Mouse (Mus musculus): ENCODE data around the gene Cnga1. TPM values are rescaled to one million over a fixed set of nuclear protein-coding genes. Genes with fewer than 3 reads are reported as not detected.
"Not testable (repeated sequence)": the region's sequence is repeated elsewhere in the genome, so short reads cannot be mapped to it uniquely, and the experiment has no call there.

Gene Cnga1
- polyA plus RNA-seq, 1 experiment from 2014 or later, result not detected

DNA sequence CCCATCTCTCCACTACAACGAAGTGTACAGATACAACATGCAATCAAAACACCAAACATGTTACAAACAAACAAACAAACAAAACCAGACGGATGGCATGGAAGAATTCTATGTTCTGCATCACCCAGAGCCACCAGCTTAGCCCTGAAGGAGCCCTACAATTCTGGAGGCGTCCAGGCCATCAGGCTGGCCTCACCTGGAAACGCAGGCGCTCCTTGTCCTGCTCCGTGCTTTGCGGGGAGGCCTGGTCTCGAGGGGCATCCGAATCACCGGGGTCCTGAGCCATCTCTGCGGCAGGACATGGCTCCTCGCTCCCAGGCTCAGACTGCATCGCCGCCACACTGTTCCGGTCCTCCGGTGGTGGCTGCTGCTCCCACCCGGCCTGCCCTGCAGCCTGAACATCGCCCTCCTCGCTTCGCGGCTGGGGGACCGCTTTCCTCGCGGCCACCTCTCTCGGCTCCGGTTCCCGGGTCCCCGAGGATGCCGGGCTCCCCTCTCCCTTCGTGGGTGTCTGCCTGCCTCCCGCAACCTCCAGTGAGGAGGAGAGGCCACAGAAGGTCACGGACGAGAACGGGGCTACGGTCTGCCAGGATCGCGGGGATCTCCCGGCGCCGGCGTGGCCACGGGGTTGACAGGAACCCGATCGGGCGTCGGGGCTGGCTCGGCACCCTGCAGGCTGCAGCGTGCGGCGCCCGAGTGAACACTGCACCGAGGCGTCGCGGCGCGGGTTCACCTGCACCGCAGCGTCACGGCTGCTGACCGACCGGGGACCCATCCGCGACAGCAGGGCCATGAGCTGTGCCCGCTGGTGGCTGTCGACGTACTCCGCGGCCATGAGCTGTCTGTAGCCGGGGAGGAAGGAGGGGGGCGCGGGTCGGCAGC, 63.7 kb downstream of the Cnga1 start:
- not testable (repeated sequence) for H3K27ac ChIP-seq (ENCODE audit: low read depth, low read length); H3K27me3 ChIP-seq (ENCODE audit: control insufficient read depth, insufficient read depth, low read length); H3K36me3 ChIP-seq (ENCODE audit: control insufficient read depth, insufficient read depth, low read length); H3K4me1 ChIP-seq (replicated peaks; ENCODE audit: control insufficient read depth, insufficient read depth, low read length); H3K9me3 ChIP-seq (ENCODE audit: control insufficient read depth, low read length)
- Histone ChIP-seq H3K9ac (ENCODE audit: low read depth, low read length) (peak overlapping the region; percentile 37), H3K4me2 (replicated peaks; ENCODE audit: low read depth, low read length) (peak overlapping the region; percentile 83), H3K4me3 (ENCODE audit: low read depth, low read length) (peak overlapping the region; percentile 40)
- ATAC-seq (ENCODE audit: low FRiP score) (peak; percentile 80), DNase-seq (ENCODE audit: low spot score) (peak; percentile 58)
- 5% methylated on average over 51 of the region's 73 CpGs for WGBS

DNA sequence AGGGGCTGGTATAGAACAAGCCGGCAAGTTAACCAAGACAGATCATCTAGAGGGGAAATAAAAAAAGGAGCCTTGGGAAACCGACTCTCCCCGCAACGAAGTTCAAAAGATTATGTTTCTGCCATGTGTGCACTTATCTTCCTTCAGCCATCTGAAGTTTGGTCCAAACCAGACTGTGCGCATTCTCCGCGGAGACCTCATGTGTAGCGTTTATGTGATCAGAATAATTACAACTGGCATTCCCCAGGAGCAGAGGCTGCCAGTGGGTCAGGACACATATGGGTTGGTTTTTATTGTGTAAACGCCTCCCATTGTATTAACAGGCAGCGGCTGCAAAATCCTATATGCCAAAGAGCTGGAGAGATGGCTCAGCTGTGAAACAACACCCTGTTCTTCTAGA, 64.5 kb downstream of the Cnga1 start:
- H3K27me3 ChIP-seq (ENCODE audit: control insufficient read depth, insufficient read depth, low read length); H3K9ac ChIP-seq (ENCODE audit: low read depth, low read length); H3K36me3 ChIP-seq (ENCODE audit: control insufficient read depth, insufficient read depth, low read length); H3K27ac ChIP-seq (ENCODE audit: low read depth, low read length); H3K9me3 ChIP-seq (ENCODE audit: control insufficient read depth, low read length); H3K4me1 ChIP-seq (replicated peaks; ENCODE audit: control insufficient read depth, insufficient read depth, low read length); H3K4me3 ChIP-seq (ENCODE audit: low read depth, low read length); H3K4me2 ChIP-seq (replicated peaks; ENCODE audit: low read depth, low read length): not testable (repeated sequence)
- ATAC-seq (ENCODE audit: low FRiP score) (peak; percentile 69), DNase-seq (ENCODE audit: low spot score) (peak; percentile 47)
- WGBS, result 47% methylated on average over 10 of the region's 10 CpGs

DNA sequence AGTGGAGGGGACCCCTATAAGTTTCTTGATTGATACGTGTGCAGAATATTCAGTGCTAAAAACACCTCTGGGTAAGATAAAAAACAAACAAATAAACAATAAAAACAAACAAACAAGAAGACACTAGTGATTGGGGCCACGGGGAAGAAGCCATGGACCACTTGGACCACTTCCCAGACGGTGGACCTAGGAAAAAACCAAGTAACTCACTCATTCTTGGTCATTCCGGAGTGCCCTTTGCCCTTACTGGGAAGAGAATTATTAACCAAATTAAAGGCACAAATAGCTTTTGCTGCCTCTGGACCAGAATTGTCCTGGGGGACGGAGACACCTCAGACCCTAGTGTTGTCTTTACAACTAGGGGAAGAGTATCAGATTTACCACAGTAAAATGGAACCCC, 78.5 kb downstream of the Cnga1 start:
- Histone ChIP-seq H3K9ac (ENCODE audit: low read depth, low read length) (no peak overlapping the region), H3K36me3 (ENCODE audit: control insufficient read depth, insufficient read depth, low read length) (no peaks in the 10 kb centered on the region), H3K27ac (ENCODE audit: low read depth, low read length) (no peak overlapping the region), H3K4me3 (ENCODE audit: low read depth, low read length) (no peak overlapping the region), H3K4me1 (replicated peaks; ENCODE audit: control insufficient read depth, insufficient read depth, low read length) (no peaks in the 10 kb centered on the region), H3K9me3 (ENCODE audit: control insufficient read depth, low read length) (no peaks in the 10 kb centered on the region), H3K27me3 (ENCODE audit: control insufficient read depth, insufficient read depth, low read length) (no peaks in the 10 kb centered on the region), H3K4me2 (replicated peaks; ENCODE audit: low read depth, low read length) (no peak overlapping the region)
- 88% methylated on average over 5 of the region's 5 CpGs for WGBS
- no peak for ATAC-seq (ENCODE audit: low FRiP score)
- no peak for DNase-seq (ENCODE audit: low spot score)

DNA sequence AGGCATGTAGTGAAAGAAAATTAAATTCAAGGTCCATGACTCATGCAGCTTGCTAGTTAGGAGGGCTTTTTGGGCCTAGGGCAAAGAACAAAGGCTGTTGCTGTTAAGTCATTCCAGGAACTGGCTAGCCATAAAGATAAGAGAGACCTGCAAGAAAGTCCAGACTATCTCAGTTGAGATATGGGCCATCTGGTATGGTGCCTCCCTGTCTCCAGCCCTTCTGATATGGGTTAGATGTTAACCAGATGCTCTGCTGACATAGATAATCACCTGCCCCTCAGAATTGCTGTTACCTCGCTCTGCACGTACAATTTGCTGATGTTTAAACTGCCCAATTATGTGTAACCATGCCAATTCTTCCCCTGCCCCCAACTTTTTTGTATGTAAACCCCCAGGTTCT, 80.9 kb downstream of the Cnga1 start:
- H3K27ac ChIP-seq (ENCODE audit: low read depth, low read length); H3K9me3 ChIP-seq (ENCODE audit: control insufficient read depth, low read length): not testable (repeated sequence)
- WGBS, result 96% methylated on average over 2 of the region's 2 CpGs

DNA sequence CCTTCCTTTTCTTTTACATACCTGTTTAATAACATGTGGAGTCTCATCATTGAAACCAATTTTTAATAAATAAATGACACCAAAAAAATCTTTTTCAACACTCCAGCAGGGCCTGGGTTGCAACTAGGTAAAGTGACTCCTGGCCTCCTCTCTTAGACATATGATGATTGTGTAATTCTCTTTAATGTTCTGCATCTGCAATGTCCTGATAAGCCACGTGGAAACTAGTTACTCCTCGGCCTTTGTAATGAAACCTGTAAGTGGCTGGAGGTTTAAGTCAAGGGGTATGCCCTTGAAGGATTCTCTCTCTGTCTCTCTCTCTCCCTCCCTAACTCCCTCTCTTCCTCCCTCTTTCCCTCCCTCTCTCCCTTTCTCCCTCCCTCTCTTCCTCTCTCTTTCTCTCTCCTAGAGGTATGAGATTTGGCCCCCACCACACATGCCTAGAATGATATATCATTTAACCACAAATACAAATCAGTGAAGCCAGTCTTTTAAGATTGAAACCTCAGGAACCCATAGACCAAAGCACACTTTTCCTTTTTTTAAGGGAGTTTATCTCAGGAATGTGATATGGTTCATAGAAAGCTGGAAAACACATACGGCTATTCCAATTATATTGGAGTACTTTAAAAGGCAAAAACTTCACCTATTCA, 83.0 kb downstream of the Cnga1 start:
- H3K4me1 ChIP-seq (replicated peaks; ENCODE audit: control insufficient read depth, insufficient read depth, low read length), result no peaks in the 10 kb centered on the region
- H3K36me3 ChIP-seq (ENCODE audit: control insufficient read depth, insufficient read depth, low read length), result no peaks in the 10 kb centered on the region
- 82% methylated on average over 3 of the region's 3 CpGs for WGBS
- ATAC-seq (ENCODE audit: low FRiP score) (no peak), DNase-seq (ENCODE audit: low spot score) (no peak)
- no peak overlapping the region for H3K4me2 ChIP-seq (replicated peaks; ENCODE audit: low read depth, low read length)
- no peak overlapping the region for H3K4me3 ChIP-seq (ENCODE audit: low read depth, low read length)
- H3K9me3 ChIP-seq (ENCODE audit: control insufficient read depth, low read length), result no peaks in the 10 kb centered on the region
- no peak overlapping the region for H3K9ac ChIP-seq (ENCODE audit: low read depth, low read length)
- no peak overlapping the region for H3K27ac ChIP-seq (ENCODE audit: low read depth, low read length)
- H3K27me3 ChIP-seq (ENCODE audit: control insufficient read depth, insufficient read depth, low read length), result no peaks in the 10 kb centered on the region

More for the DNA sequence above, 80.9 kb downstream of the Cnga1 start:
- not testable (repeated sequence) for ATAC-seq (ENCODE audit: low FRiP score); H3K4me1 ChIP-seq (replicated peaks; ENCODE audit: control insufficient read depth, insufficient read depth, low read length); H3K4me2 ChIP-seq (replicated peaks; ENCODE audit: low read depth, low read length); H3K36me3 ChIP-seq (ENCODE audit: control insufficient read depth, insufficient read depth, low read length); DNase-seq (ENCODE audit: low spot score); H3K4me3 ChIP-seq (ENCODE audit: low read depth, low read length); H3K27me3 ChIP-seq (ENCODE audit: control insufficient read depth, insufficient read depth, low read length); H3K9ac ChIP-seq (ENCODE audit: low read depth, low read length)

DNA sequence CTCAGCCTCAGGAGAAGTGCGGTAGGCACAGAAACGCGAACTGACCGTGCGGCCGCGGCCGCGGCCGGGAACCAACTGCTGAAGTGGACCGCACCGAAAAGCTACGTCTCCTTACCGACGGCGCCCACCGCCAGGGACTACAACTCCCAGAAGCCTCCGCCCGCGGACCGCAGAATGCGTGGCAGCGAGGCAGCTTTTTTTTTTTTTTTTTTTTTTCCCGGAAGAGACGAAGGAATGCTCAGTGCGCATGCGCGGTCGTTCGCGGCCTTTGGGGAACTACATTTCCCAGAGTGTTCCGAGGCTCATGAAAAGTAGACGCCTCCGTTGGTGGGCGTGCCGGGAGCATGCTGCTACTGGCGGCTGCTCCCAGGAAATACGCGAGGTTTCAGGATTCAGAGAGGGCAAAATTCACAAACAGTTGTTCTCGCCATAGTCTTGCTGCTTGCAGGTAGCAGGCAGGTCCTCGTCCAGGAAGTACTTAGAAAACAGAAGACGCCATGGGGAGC, 84.5 kb downstream of the Cnga1 start, which contains the start of gene Nfxl1:
Gene Nfxl1 (minus strand): TSS at position 141 of the 506 bp plus-strand sequence.
- Histone ChIP-seq H3K4me3 (ENCODE audit: low read depth, low read length) (peak within 1 kb of the TSS; percentile 62), H3K9ac (ENCODE audit: low read depth, low read length) (peak within 1 kb of the TSS; percentile 79), H3K27ac (ENCODE audit: low read depth, low read length) (peak within 1 kb of the TSS; percentile 58), H3K36me3 (ENCODE audit: control insufficient read depth, insufficient read depth, low read length) (peaks cover 2% of the 10 kb centered on the region; the same call in 1 of the 2 replicates), H3K4me1 (replicated peaks; ENCODE audit: control insufficient read depth, insufficient read depth, low read length) (no peaks in the 10 kb centered on the region), H3K4me2 (replicated peaks; ENCODE audit: low read depth, low read length) (peak within 1 kb of the TSS; percentile 57), H3K27me3 (ENCODE audit: control insufficient read depth, insufficient read depth, low read length) (no peaks in the 10 kb centered on the region), H3K9me3 (ENCODE audit: control insufficient read depth, low read length) (no peaks in the 10 kb centered on the region)
- peak; percentile 97 for ATAC-seq (ENCODE audit: low FRiP score)
- WGBS, result under 1% methylated on average over 42 of the region's 42 CpGs
- peak; percentile 100 for DNase-seq (ENCODE audit: low spot score)

DNA sequence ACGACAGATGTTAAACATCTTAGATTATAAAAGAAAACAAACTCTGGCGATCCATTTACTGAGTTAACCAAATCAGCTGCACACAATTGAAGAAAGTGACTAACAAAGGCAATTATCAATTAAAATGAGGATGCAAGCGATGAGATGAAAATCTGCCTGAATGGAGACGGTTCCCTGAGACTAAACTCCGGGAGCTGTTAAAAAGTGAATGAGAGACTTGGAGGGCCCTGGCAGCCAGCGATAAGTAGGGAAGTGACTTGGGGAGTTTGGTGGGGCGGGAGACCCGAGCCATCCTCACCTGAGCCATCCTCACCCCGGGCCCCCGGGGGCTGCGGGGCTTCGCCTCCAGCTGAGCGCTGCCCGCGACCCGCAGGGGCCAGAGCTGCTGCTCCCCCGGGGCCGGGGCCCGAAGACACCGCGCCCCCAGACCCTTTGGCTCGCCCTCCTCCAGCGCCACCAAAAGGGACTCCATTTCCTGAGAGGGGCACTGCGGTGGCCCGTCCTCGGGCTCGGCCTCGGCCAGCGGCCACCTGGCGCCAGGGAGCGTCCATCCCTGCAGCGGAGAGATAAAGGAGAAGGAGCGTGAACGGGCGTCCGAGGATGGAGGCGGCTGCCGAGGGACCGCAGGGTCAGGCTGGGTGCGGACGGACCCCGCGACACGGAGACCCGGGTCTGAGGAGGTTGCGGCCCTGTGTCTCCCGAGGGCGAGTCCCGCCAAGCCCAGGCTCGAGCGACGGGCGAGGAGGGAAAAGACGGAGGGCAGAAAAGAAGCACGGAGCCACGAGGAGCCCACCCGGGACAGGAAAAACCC, 85.2 kb downstream of the Cnga1 start:
- Histone ChIP-seq H3K27me3 (ENCODE audit: control insufficient read depth, insufficient read depth, low read length) (no peaks in the 10 kb centered on the region), H3K4me3 (ENCODE audit: low read depth, low read length) (peak overlapping the region; percentile 62), H3K27ac (ENCODE audit: low read depth, low read length) (peak overlapping the region; percentile 58), H3K36me3 (ENCODE audit: control insufficient read depth, insufficient read depth, low read length) (peaks cover 2% of the 10 kb centered on the region; the same call in 1 of the 2 replicates), H3K9ac (ENCODE audit: low read depth, low read length) (peak overlapping the region; percentile 79), H3K4me1 (replicated peaks; ENCODE audit: control insufficient read depth, insufficient read depth, low read length) (no peaks in the 10 kb centered on the region), H3K9me3 (ENCODE audit: control insufficient read depth, low read length) (no peaks in the 10 kb centered on the region), H3K4me2 (replicated peaks; ENCODE audit: low read depth, low read length) (peak overlapping the region; percentile 57)
- peak; percentile 86 for ATAC-seq (ENCODE audit: low FRiP score)
- DNase-seq (ENCODE audit: low spot score), result no peak
- under 1% methylated on average over 42 of the region's 57 CpGs for WGBS

DNA sequence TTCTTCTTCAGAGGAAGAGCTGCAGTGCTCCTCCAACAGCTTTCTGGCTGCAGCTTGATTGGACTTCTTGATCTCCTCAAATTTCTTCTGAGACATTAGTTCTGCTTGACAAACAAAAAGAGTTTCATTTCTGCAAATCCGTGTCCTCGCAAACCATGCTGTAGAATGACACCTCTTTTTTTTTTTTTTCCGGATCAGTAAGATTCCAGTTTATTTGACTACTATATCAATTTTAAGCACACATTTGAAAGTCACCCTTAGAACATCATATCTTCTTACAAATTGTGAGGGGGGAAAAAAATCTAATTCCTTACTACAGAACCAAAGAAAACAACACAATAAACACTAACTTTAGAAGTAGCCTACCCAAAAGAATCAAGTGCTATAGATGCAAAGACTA, 87.8 kb downstream of the Cnga1 start:
- Histone ChIP-seq H3K4me3 (ENCODE audit: low read depth, low read length) (no peak overlapping the region), H3K36me3 (ENCODE audit: control insufficient read depth, insufficient read depth, low read length) (peaks cover 2% of the 10 kb centered on the region; the same call in 1 of the 2 replicates), H3K4me2 (replicated peaks; ENCODE audit: low read depth, low read length) (no peak overlapping the region), H3K9me3 (ENCODE audit: control insufficient read depth, low read length) (no peaks in the 10 kb centered on the region), H3K9ac (ENCODE audit: low read depth, low read length) (no peak overlapping the region), H3K27ac (ENCODE audit: low read depth, low read length) (no peak overlapping the region), H3K4me1 (replicated peaks; ENCODE audit: control insufficient read depth, insufficient read depth, low read length) (no peaks in the 10 kb centered on the region), H3K27me3 (ENCODE audit: control insufficient read depth, insufficient read depth, low read length) (no peaks in the 10 kb centered on the region)
- ATAC-seq (ENCODE audit: low FRiP score) (no peak), DNase-seq (ENCODE audit: low spot score) (no peak)
- 90% methylated on average over 3 of the region's 3 CpGs for WGBS
